Mouse (Mus musculus) MEL (cell line): Measurements from ENCODE around the gene Smbd1.

Source experiments
- CTCF ChIP-seq, 3 experiments: IDR thresholded peaks in 2 of 3; conservative IDR thresholded peaks in 1 of 3; 2 replicates each; pipeline ENCODE4 v1.5.1; 2011 to 2012; ENCODE audit warnings: low read length in 3 of 3, low read depth in 2 of 3, mild to moderate bottlenecking in 2 of 3, improper control_type of control experiment in 1 of 3, inconsistent platforms in 1 of 3, mixed read lengths in 1 of 3, moderate library complexity in 1 of 3; ENCODE audit not compliant: control insufficient read depth in 1 of 3, insufficient read depth in 1 of 3, poor library complexity in 1 of 3, severe bottlenecking in 1 of 3
- GATA1 ChIP-seq: IDR thresholded peaks from 2 replicates; pipeline ENCODE4 v1.6.1; 2011; ENCODE audit warnings: low read depth, low read length, improper control_type of control experiment
- HCFC1 ChIP-seq: IDR thresholded peaks from 2 replicates; pipeline ENCODE4 v1.6.1; 2012; ENCODE audit warnings: low read depth, mild to moderate bottlenecking, inconsistent platforms, low read length, improper control_type of control experiment, moderate library complexity
- POLR2AphosphoS5 ChIP-seq: IDR thresholded peaks from 2 replicates; pipeline ENCODE4 v1.6.1; 2012; ENCODE audit warnings: low read depth, borderline replicate concordance, mild to moderate bottlenecking, inconsistent platforms, low read length, moderate library complexity, mixed read lengths
- SMC3 ChIP-seq: IDR thresholded peaks from 2 replicates; pipeline ENCODE4 v1.6.1; 2011; ENCODE audit warnings: low read depth, low read length, improper control_type of control experiment

DNA sequence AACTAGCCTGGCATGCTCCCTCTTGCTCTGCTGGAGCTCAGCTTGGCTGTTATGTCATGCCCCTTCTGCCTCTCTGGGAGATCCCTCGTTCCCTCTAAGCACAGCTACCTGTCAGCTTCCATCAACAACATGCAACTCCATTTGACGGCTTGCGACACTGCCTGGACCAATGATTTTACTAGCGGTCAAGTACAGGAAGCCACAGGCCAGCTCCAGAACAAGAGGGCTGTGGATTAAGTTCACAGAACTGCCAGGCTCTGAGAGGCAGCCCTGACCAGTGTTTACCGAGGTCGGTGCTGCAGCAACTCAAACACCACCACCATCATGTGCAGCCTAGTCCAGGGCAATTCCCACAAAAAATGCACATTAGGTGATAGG lies 12.2 kb upstream of the Smbd1 start:
- no peak for TF ChIP-seq CTCF (IDR thresholded peaks at IDR 0.05 in 2 of 3, conservative IDR thresholded peaks at IDR 0.05 in 1 of 3; ENCODE audit: control insufficient read depth in 1 of 3, insufficient read depth in 1 of 3, low read depth in 2 of 3, low read length in 3 of 3, poor library complexity in 1 of 3, severe bottlenecking in 1 of 3)
- TF ChIP-seq HCFC1: no peak
- TF ChIP-seq SMC3: no peak
- no peak for TF ChIP-seq POLR2AphosphoS5
- TF ChIP-seq GATA1: no peak
